Mouse (Mus musculus): ENCODE data around the gene Fbxw15. TPM values are rescaled to one million over a fixed set of nuclear protein-coding genes. Genes with fewer than 3 reads are reported as not detected.
"Not testable (repeated sequence)": the region's sequence is repeated elsewhere in the genome, so short reads cannot be mapped to it uniquely, and the experiment has no call there.

Gene Fbxw15
- total RNA-seq (2014; rRNA removed) (0.38 TPM in 1 of 2 replicates, not detected in the other), polyA plus RNA-seq (2015; fragmentation: Nextera tagmentation; extraction: Ambion mirVana) (not detected in 2 replicates)

DNA sequence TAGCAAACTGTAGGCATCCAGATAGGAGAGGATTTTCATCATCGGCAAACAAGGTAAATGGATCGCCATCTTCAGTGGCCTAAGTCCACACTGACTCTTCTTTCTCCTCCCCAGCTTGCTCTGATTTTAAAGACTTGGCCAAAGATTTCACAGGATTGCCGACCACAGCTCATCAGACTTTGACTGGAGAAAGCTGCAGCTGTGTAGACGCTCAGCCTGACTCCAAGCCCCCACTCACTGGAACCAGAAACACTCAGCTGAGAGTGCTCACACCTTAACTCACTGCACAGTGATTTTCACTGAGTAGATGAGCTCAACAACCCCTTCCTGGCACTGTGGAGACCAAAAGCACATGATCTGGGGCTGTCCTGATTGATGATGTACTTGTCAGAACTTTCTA lies at the start of gene Fbxw15:
Gene Fbxw15 (minus strand): TSS at position 101 of the 400 bp plus-strand sequence.
- H3K9ac ChIP-seq (replicated peaks; ENCODE audit: low read length, poor library complexity, severe bottlenecking); H3K9me3 ChIP-seq (ENCODE audit: low read length); H3K4me3 ChIP-seq (ENCODE audit: low read depth, low read length); ATAC-seq (ENCODE audit: low FRiP score); H3K4me1 ChIP-seq (ENCODE audit: insufficient read depth, low read length); H3K36me3 ChIP-seq (ENCODE audit: insufficient read depth, low read length); H3K4me2 ChIP-seq (ENCODE audit: low read depth, low read length, poor library complexity, severe bottlenecking); H3K27ac ChIP-seq (ENCODE audit: low read depth, low read length); H3K27me3 ChIP-seq (ENCODE audit: insufficient read depth, low read length); DNase-seq (ENCODE audit: low spot score): not testable (repeated sequence)
- WGBS = 91% methylated on average over 4 of the region's 4 CpGs

DNA sequence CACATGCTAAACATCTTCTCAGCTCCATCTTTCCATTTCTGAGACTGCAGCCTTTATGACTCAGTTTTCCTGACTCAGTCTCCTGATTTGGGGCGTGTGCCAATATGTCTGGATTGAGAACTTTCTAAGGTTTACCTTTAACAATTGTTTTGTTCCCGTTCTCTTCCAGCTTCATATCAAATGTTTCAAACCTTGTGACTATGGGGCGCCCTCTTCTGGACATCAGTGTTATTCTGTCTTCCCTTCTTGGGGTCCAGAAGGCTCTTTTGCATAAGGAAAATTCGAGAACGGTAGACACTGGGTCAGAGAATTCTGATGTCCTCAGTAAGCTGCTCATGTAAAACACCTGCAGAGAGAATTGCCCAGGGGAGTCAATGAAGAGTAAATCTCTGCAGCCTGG lies 38.8 kb upstream of the Fbxw15 start:
- 46% methylated on average over 5 of the region's 5 CpGs for WGBS
- H3K9ac ChIP-seq (replicated peaks; ENCODE audit: low read length, poor library complexity, severe bottlenecking); H3K4me2 ChIP-seq (ENCODE audit: low read depth, low read length, poor library complexity, severe bottlenecking); H3K4me1 ChIP-seq (ENCODE audit: insufficient read depth, low read length); H3K36me3 ChIP-seq (ENCODE audit: insufficient read depth, low read length); H3K9me3 ChIP-seq (ENCODE audit: low read length); H3K4me3 ChIP-seq (ENCODE audit: low read depth, low read length); H3K27ac ChIP-seq (ENCODE audit: low read depth, low read length); ATAC-seq (ENCODE audit: low FRiP score); H3K27me3 ChIP-seq (ENCODE audit: insufficient read depth, low read length): not testable (repeated sequence)
- peak; percentile 54 for TF ChIP-seq CTCF (IDR thresholded peaks at IDR 0.05)
- DNase-seq (ENCODE audit: low spot score) = peak; percentile 35

DNA sequence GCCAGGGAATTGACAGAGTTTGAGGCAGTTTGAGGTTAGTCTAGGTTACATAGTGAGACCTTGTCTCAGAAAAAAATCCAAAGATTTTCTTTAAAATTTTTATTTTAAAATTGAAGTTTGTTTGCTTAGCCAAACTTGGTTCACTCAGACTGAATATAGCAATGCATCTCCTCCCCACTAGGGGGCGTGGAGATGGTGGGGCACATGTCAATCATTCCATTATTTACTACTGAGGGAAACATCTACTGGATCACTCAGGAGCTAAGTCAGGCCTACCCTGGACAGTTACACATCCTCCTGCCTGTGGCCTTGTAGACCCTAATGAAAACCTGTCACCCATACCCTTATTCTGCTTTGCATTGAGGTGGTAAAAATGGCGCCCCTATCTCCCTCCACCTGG lies 34.1 kb upstream of the Fbxw15 start:
- not testable (repeated sequence) for ATAC-seq (ENCODE audit: low FRiP score); DNase-seq (ENCODE audit: low spot score); H3K36me3 ChIP-seq (ENCODE audit: insufficient read depth, low read length); H3K27ac ChIP-seq (ENCODE audit: low read depth, low read length); H3K9ac ChIP-seq (replicated peaks; ENCODE audit: low read length, poor library complexity, severe bottlenecking); H3K27me3 ChIP-seq (ENCODE audit: insufficient read depth, low read length); H3K4me3 ChIP-seq (ENCODE audit: low read depth, low read length); H3K9me3 ChIP-seq (ENCODE audit: low read length); H3K4me1 ChIP-seq (ENCODE audit: insufficient read depth, low read length); H3K4me2 ChIP-seq (ENCODE audit: low read depth, low read length, poor library complexity, severe bottlenecking)
- WGBS = 61% methylated on average over 2 of the region's 2 CpGs

DNA sequence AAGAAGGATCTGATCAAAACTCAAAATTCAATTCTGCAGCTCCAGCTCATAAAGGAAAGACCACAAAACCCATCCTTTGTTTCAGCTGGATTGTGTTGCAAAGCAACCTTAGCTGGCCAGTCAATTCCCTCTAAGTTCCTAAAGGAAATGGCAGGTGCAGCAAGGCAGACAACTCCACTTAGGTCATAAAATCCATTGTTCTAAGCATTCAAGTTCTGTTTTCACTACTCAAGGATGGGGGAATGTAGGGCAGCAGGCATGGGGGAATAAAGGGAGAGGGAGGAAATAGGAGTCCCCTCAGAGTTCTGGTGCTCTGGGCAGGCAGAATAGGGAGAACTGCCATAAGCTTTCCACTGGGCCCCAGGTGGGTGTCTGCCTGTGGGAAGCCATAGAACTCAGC lies 29.2 kb upstream of the Fbxw15 start:
- no peak overlapping the region for H3K4me3 ChIP-seq (ENCODE audit: low read depth, low read length)
- no peak overlapping the region for H3K27ac ChIP-seq (ENCODE audit: low read depth, low read length)
- H3K9ac ChIP-seq (replicated peaks; ENCODE audit: low read length, poor library complexity, severe bottlenecking) = no peak overlapping the region
- H3K36me3 ChIP-seq (ENCODE audit: insufficient read depth, low read length) = no peaks in the 10 kb centered on the region
- no peaks in the 10 kb centered on the region for H3K4me1 ChIP-seq (ENCODE audit: insufficient read depth, low read length)
- no peaks in the 10 kb centered on the region for H3K9me3 ChIP-seq (ENCODE audit: low read length)
- H3K27me3 ChIP-seq (ENCODE audit: insufficient read depth, low read length) = no peaks in the 10 kb centered on the region
- H3K4me2 ChIP-seq (ENCODE audit: low read depth, low read length, poor library complexity, severe bottlenecking) = no peak overlapping the region
- TF ChIP-seq CTCF (IDR thresholded peaks at IDR 0.05) = no peak
- DNase-seq (ENCODE audit: low spot score) = no peak
- no peak for ATAC-seq (ENCODE audit: low FRiP score)

DNA sequence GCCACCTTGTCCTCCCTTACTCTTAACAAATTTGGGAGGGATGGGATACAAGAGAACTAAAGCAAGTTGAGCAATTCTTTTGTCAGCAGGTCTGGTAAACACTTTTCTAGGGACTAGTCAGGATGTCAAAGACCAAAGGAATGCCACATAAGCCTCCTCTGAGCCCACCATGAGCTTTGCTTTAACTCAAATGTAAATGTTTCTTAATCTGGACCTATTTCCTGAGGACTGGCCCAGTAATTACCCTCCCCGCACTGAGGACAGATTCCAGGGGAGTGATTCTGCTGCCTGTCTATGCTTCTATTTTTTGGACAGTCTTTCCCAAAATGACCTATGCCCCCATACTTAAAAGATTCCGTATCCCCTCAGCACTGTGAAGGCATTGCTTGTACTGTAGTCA lies 26.8 kb upstream of the Fbxw15 start:
- TF ChIP-seq CTCF (IDR thresholded peaks at IDR 0.05) = no peak
- 78% methylated on average over 2 of the region's 2 CpGs for WGBS
- H3K9me3 ChIP-seq (ENCODE audit: low read length) = no peaks in the 10 kb centered on the region
- no peak for ATAC-seq (ENCODE audit: low FRiP score)
- no peaks in the 10 kb centered on the region for H3K36me3 ChIP-seq (ENCODE audit: insufficient read depth, low read length)
- no peak overlapping the region for H3K4me3 ChIP-seq (ENCODE audit: low read depth, low read length)
- no peak for DNase-seq (ENCODE audit: low spot score)
- no peak overlapping the region for H3K27ac ChIP-seq (ENCODE audit: low read depth, low read length)
- no peaks in the 10 kb centered on the region for H3K27me3 ChIP-seq (ENCODE audit: insufficient read depth, low read length)
- no peak overlapping the region for H3K4me2 ChIP-seq (ENCODE audit: low read depth, low read length, poor library complexity, severe bottlenecking)
- no peak overlapping the region for H3K9ac ChIP-seq (replicated peaks; ENCODE audit: low read length, poor library complexity, severe bottlenecking)
- no peaks in the 10 kb centered on the region for H3K4me1 ChIP-seq (ENCODE audit: insufficient read depth, low read length)

DNA sequence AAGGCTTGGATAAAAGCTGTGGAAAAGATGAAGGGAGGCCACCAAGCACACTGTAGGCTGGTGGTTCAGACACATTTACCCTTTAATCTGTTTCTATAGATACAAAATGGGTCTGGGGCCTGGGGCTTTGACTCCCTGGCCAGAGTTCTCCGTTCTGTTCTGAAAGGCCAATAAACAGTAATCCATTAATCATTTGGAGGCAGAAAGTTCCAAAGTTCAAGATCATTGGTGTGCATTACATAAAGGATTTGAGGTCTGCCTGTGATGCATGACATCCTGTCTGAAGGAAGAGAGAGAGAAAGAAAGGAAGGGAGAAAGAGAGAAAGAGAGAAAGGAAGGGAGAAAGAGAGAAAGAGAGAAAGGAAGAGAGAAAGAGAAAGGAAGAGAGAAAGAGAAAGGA lies 2.5 kb downstream of the Fbxw15 start:
- ATAC-seq (ENCODE audit: low FRiP score) (no peak), DNase-seq (ENCODE audit: low spot score) (no peak)
- TF ChIP-seq CTCF (IDR thresholded peaks at IDR 0.05) = no peak
- no peaks in the 10 kb centered on the region for H3K27me3 ChIP-seq (ENCODE audit: insufficient read depth, low read length)
- 68% methylated on average over 1 of the region's 1 CpGs for WGBS
- no peaks in the 10 kb centered on the region for H3K4me1 ChIP-seq (ENCODE audit: insufficient read depth, low read length)
- no peak overlapping the region for H3K27ac ChIP-seq (ENCODE audit: low read depth, low read length)
- H3K36me3 ChIP-seq (ENCODE audit: insufficient read depth, low read length) = no peaks in the 10 kb centered on the region
- H3K9ac ChIP-seq (replicated peaks; ENCODE audit: low read length, poor library complexity, severe bottlenecking) = no peak overlapping the region
- H3K4me2 ChIP-seq (ENCODE audit: low read depth, low read length, poor library complexity, severe bottlenecking) = no peak overlapping the region
- H3K9me3 ChIP-seq (ENCODE audit: low read length) = no peaks in the 10 kb centered on the region
- no peak overlapping the region for H3K4me3 ChIP-seq (ENCODE audit: low read depth, low read length)

DNA sequence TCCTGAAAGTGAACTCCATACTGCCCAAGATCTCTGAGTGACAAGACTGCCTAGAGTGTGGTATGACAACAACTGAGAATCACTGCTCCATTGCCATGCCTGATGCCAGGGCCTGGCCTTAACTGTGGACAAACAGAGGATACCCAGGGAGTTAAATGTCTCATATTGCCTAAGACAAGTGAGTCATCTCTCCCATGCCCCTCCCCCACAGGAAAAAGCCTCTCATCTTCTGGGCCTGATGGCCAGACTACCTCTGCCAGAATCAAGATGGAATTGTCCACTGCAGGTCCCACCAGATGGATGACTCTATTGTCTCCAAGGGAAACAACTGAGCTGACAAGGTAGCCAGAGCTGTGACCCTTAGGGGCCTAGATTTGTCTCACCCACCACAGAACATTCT lies 6.0 kb downstream of the Fbxw15 start:
- H3K4me1 ChIP-seq (ENCODE audit: insufficient read depth, low read length); H3K27ac ChIP-seq (ENCODE audit: low read depth, low read length); H3K4me3 ChIP-seq (ENCODE audit: low read depth, low read length); ATAC-seq (ENCODE audit: low FRiP score); H3K27me3 ChIP-seq (ENCODE audit: insufficient read depth, low read length); DNase-seq (ENCODE audit: low spot score); H3K9me3 ChIP-seq (ENCODE audit: low read length); H3K9ac ChIP-seq (replicated peaks; ENCODE audit: low read length, poor library complexity, severe bottlenecking); H3K4me2 ChIP-seq (ENCODE audit: low read depth, low read length, poor library complexity, severe bottlenecking); H3K36me3 ChIP-seq (ENCODE audit: insufficient read depth, low read length): not testable (repeated sequence)

Measured in midbrain, postnatal 0 days (tissue).